Comparison of ENCODE assay signal across 8 mouse cellular contexts in the genomic region with DNA sequence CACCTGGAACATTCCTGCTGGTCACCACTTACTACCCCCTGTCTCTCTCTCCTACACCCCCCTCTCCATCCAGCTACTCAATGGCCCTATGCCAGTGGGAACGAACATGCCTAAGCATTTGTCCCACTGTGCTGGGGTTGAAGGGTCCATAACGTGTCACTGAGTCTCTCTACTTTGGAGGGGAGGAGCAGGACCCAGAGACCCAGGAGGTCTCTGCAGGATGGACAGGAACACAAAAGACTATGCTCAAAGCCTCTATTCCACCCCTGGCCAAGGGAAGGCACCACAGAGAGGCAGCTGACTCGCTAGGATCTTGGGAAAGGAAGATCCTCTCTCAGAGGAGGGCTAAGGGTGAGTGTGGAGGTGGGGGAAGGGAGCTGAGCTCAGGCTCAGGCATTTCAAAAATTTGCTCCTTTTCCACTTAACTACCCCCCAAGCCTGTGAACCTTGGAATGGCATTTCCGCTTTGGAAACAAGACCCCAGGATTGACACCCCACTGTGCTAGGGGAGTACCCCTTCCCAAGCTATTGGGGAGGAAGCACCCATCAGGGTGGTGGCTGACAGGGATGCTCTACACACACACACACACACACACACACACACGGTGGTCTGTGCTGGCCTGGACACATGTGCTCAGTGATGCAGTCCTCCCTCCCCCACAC. TPM values are rescaled to one million over a fixed set of nuclear protein-coding genes. Genes with fewer than 3 reads are reported as not detected.
A peak's percentile ranks its signal among the peaks of the same experiment; 100 is the strongest.
DNase-seq lines count a peak whose midpoint lies in the region; ATAC-seq and TF ChIP-seq lines count a peak whose summit lies in the region.

No protein-coding gene starts in this region.

- no peaks in the 10 kb centered on the region for H3K9me3 ChIP-seq in heart, embryonic 11.5 days (replicated peaks; ENCODE audit: control insufficient read depth, low read length)
- H3K9me3 ChIP-seq in stomach, postnatal 0 days (ENCODE audit: control insufficient read depth, low read length), result no peaks in the 10 kb centered on the region

- no peak overlapping the region for H3K4me3 ChIP-seq in heart, embryonic 11.5 days (ENCODE audit: low read depth, low read length)
- H3K4me3 ChIP-seq in stomach, postnatal 0 days (ENCODE audit: low read depth, low read length), result no peak overlapping the region

- no peak for DNase-seq in heart, postnatal 36 days
- peak; percentile 87 for DNase-seq in Muller cell, postnatal 12 days (ENCODE audit: inconsistent ontology term)
- DNase-seq in forelimb bud, embryonic 11.5 days (ENCODE audit: low read depth, low spot score), result peak; percentile 72
- peak; percentile 69 for DNase-seq in kidney, postnatal 14 days
- peak; percentile 16 for DNase-seq in stomach, postnatal 0 days (ENCODE audit: low spot score)
- no peak for DNase-seq in spleen, adult 12 weeks (ENCODE audit: low spot score)

- no peak for TF ChIP-seq EP300 in stomach, postnatal 0 days (optimal IDR thresholded peaks at IDR 0.05)

- 9% methylated on average over 5 of the region's 5 CpGs for WGBS in heart, embryonic 11.5 days (ENCODE audit: insufficient replicate concordance)
- 22% methylated on average over 5 of the region's 5 CpGs for WGBS in stomach, postnatal 0 days

- no peak for ATAC-seq in heart, embryonic 11.5 days (replicated peaks; ENCODE audit: insufficient number of reproducible peaks, low FRiP score, low TSS enrichment)
- no peak for ATAC-seq in stomach, postnatal 0 days (ENCODE audit: low FRiP score, low TSS enrichment)
- ATAC-seq in CD4-positive, CD25-positive, alpha-beta regulatory T cell, adult 4 months, result no peak

- H3K4me1 ChIP-seq in heart, embryonic 11.5 days (ENCODE audit: control insufficient read depth, insufficient read depth, low read length), result peaks cover 82% of the 10 kb centered on the region
- peaks cover 23% of the 10 kb centered on the region for H3K4me1 ChIP-seq in stomach, postnatal 0 days (replicated peaks; ENCODE audit: control insufficient read depth, insufficient read depth)

- H3K4me2 ChIP-seq in heart, embryonic 11.5 days, result peak overlapping the region; percentile 96
- 0 out of 2 replicates have a peak overlapping the region, but pooled peaks have one; percentile 12 for H3K4me2 ChIP-seq in stomach, postnatal 0 days (replicated peaks; ENCODE audit: low read depth)

- H3K27me3 ChIP-seq in heart, embryonic 11.5 days (ENCODE audit: control insufficient read depth, insufficient read depth, low read length), result no peaks in the 10 kb centered on the region
- H3K27me3 ChIP-seq in stomach, postnatal 0 days (ENCODE audit: control insufficient read depth, insufficient read depth, low read length), result no peaks in the 10 kb centered on the region

- H3K9ac ChIP-seq in heart, embryonic 11.5 days (ENCODE audit: low read depth, low read length), result peak overlapping the region; percentile 44; the same call in 1 of the 2 replicates
- no peak overlapping the region for H3K9ac ChIP-seq in stomach, postnatal 0 days (ENCODE audit: low read length)

- H3K27ac ChIP-seq in heart, embryonic 11.5 days (ENCODE audit: low read depth, low read length), result peak overlapping the region; percentile 95
- peak overlapping the region; percentile 97 for H3K27ac ChIP-seq in stomach, postnatal 0 days (replicated peaks)

- intact Hi-C loops in heart, postnatal 36 days (cut with DNase I), result no loop called here

- no peaks in the 10 kb centered on the region for H3K36me3 ChIP-seq in heart, embryonic 11.5 days (ENCODE audit: control insufficient read depth, insufficient read depth, low read length)
- H3K36me3 ChIP-seq in stomach, postnatal 0 days (ENCODE audit: control insufficient read depth, insufficient read depth, low read length), result no peaks in the 10 kb centered on the region

- no peak for TF ChIP-seq CTCF in stomach, postnatal 0 days (IDR thresholded peaks at IDR 0.05; ENCODE audit: low read depth)

RNA-seq across cellular contexts. Expression of gene Bcar1, which starts 9.9 kb away (rescaled TPM):
- 46.6 and 53.8 TPM in 2 replicates for polyA plus RNA-seq in heart, embryonic 11.5 days (2014; fragmentation: Nextera tagmentation; extraction: Ambion mirVana)
- total RNA-seq in heart, postnatal 36 days (2021), result 10 to 100 TPM; 18.8 to 19.1 TPM
- 22.6 and 27.4 TPM in 2 replicates for polyA plus RNA-seq in stomach, postnatal 0 days (2015; fragmentation: Nextera tagmentation; extraction: Ambion mirVana)
- under 1 TPM; 0.27 to 0.42 TPM for polyA plus RNA-seq in CD4-positive, CD25-positive, alpha-beta regulatory T cell, adult 4 months (2017; shearing (Covaris generic))

RNA-seq across cellular contexts. Expression of gene Ctrb1, which starts 42.9 kb away (rescaled TPM):
- not detected in 2 replicates for polyA plus RNA-seq in heart, embryonic 11.5 days (2014; fragmentation: Nextera tagmentation; extraction: Ambion mirVana)
- not detected for total RNA-seq in heart, postnatal 36 days (2021)
- polyA plus RNA-seq in stomach, postnatal 0 days (2015; fragmentation: Nextera tagmentation; extraction: Ambion mirVana), result 20.2 and 24.1 TPM in 2 replicates
- not detected for polyA plus RNA-seq in CD4-positive, CD25-positive, alpha-beta regulatory T cell, adult 4 months (2017; shearing (Covaris generic))

Comparison
In these comparisons a context has a peak if more than half of its experiments do, and no peak if none do; other contexts are left out.
1. DNase-seq: peak in Muller cell, postnatal 12 days (single experiment), forelimb bud, embryonic 11.5 days (single experiment), kidney, postnatal 14 days (single experiment) and stomach, postnatal 0 days (single experiment); none in heart, postnatal 36 days (0 of 2) and spleen, adult 12 weeks (single experiment).
2. RNA of gene Bcar1, which starts 9.9 kb away (polyA plus RNA-seq): 46.6 to 53.8 TPM in heart, embryonic 11.5 days and 22.6 to 27.4 TPM in stomach, postnatal 0 days; 0.27 to 0.42 TPM in CD4-positive, CD25-positive, alpha-beta regulatory T cell, adult 4 months; every median in the first group is over 10 times any median in the second.
3. RNA of gene Ctrb1, which starts 42.9 kb away (polyA plus RNA-seq): 20.2 to 24.1 TPM in stomach, postnatal 0 days; not detected in heart, embryonic 11.5 days and not detected in CD4-positive, CD25-positive, alpha-beta regulatory T cell, adult 4 months; every median in the first group is over 10 times any median in the second.